Mouse (Mus musculus) small intestine, adult 2 months (tissue): ENCODE measurements at regions not wholly inside any gene's neighbourhood (a gene's known extent, or its start where the extent isn't known, plus 50 kb on each side); places are given as distances from the start of the nearest gene placed in this dataset.

Experiments used
- CTCF ChIP-seq: fragments of 200-500 bp; IDR thresholded peaks from 2 replicates; pipeline ENCODE4 v1.5.1; 2012; ENCODE audit warnings: low read depth, mild to moderate bottlenecking, control low read depth, inconsistent platforms, low read length, moderate library complexity, mixed read lengths; ENCODE audit not compliant: insufficient replicate concordance, insufficient read length; ENCODE audit errors: extremely low read depth
- POLR2A ChIP-seq: fragments of 200-500 bp; IDR thresholded peaks from 2 replicates; pipeline ENCODE4 v1.6.1; 2012; ENCODE audit warnings: low read depth, mild to moderate bottlenecking, control low read depth, inconsistent platforms, low read length, moderate library complexity

DNA sequence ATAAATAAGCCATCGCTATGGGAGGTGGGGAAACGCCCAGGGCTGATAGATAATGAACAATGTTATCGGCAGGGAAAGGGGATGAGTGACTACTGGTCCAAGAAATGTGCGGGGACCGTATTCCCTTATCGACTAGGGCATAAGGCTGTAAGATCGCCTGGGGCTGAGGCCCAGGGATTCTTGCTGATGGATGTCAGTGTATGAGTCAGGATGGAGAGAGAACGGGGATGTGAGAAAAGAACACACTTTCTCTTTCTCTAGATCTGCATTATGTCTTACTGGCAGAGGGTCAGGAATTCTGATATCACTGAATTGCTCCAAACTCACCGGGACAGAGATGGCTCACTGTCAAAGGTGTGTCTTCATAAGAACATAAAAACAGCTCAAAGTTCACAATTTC, 92.9 kb upstream of the Fam3c start:
- TF ChIP-seq CTCF (no peak), POLR2A (no peak)
